Mouse (Mus musculus) lung, embryonic 15.5 days (tissue): ENCODE results near the gene Mok. TPM values are rescaled to one million over a fixed set of nuclear protein-coding genes. Genes with fewer than 3 reads are reported as not detected.
A peak's percentile ranks its signal among the peaks of the same experiment; 100 is the strongest.

Experiments used
- ATAC-seq: fragments of 200-750 bp; cut with Nextera tagmentation; 2 replicates; pipeline ENCODE4 v1.8.0; 2017; ENCODE audit warnings: moderate number of reproducible peaks, borderline replicate concordance; ENCODE audit not compliant: low FRiP score, low TSS enrichment; ENCODE audit errors: extremely low read depth
- H3K27ac ChIP-seq: fragments of 300-500 bp; sonication (generic); 2 replicates; pipeline ENCODE4 v1.5.1; 2015; ENCODE audit warnings: moderate library complexity, mild to moderate bottlenecking, inconsistent platforms
- H3K27me3 ChIP-seq: fragments of 300-500 bp; sonication (generic); 2 replicates; pipeline ENCODE4 v1.6.1; 2015; ENCODE audit warnings: inconsistent platforms
- H3K36me3 ChIP-seq: fragments of 300-500 bp; sonication (generic); 2 replicates; pipeline ENCODE4 v1.6.1; 2015; ENCODE audit warnings: inconsistent platforms
- H3K4me1 ChIP-seq: fragments of 300-500 bp; sonication (generic); 2 replicates; pipeline ENCODE4 v1.6.1; 2015; ENCODE audit warnings: inconsistent platforms
- H3K4me2 ChIP-seq: fragments of 300-500 bp; sonication (generic); 2 replicates; pipeline ENCODE4 v1.6.1; 2015; ENCODE audit warnings: inconsistent platforms, mild to moderate bottlenecking, moderate library complexity
- H3K4me3 ChIP-seq: fragments of 300-500 bp; sonication (generic); 2 replicates; pipeline ENCODE4 v1.5.1; 2015; ENCODE audit warnings: mild to moderate bottlenecking, inconsistent platforms
- H3K9ac ChIP-seq: fragments of 300-500 bp; sonication (generic); 2 replicates; pipeline ENCODE4 v1.6.1; 2015; ENCODE audit warnings: inconsistent platforms
- H3K9me3 ChIP-seq: fragments of 300-500 bp; sonication (generic); 2 replicates; pipeline ENCODE4 v1.6.1; 2016; ENCODE audit warnings: inconsistent platforms
- WGBS: fragments of 180-500 bp; shearing (Covaris S2); methylation state at CpG from one replicate; pipeline ENCODE4 v1.1.7; 2015; 5-methylcytosine and 5-hydroxymethylcytosine counted together
- polyA plus RNA-seq: library from polyadenylated mRNA; unstranded; fragments of >200 nt; fragmentation: Nextera tagmentation; extraction: Ambion mirVana; gene quantifications from 2 replicates; pipeline ENCODE4 v1.2.1, GENCODE M21; 2015

Gene Mok
- polyA plus RNA-seq, 1 experiment from 2014 or later, result 7.4 TPM

DNA sequence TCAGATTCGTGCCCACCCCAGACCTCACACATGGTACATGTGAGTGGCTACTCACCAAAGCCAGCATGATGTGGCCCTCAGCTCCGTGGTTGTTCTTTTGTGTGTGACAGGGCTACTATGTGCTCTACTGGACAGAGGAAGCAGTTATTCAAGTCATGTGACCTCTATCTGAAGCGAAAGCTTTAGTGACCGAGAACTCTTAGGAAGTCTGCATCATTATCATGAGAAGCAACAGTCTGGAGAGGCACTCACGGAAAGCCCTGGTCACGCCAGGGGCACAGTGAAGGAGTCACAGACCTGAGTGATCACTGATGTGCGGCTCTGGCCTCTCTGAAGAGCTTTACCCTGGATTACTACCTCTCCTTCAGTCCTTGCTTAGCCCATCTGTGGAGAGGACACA is 18.4 kb downstream of the Mok start:
- H3K4me2 ChIP-seq, result no peak overlapping the region
- no peaks in the 10 kb centered on the region for H3K27me3 ChIP-seq
- H3K36me3 ChIP-seq, result no peaks in the 10 kb centered on the region
- no peak overlapping the region for H3K9ac ChIP-seq
- H3K4me1 ChIP-seq, result no peaks in the 10 kb centered on the region
- no peaks in the 10 kb centered on the region for H3K9me3 ChIP-seq
- 75% methylated on average over 7 of the region's 7 CpGs for WGBS
- no peak for ATAC-seq
- no peak overlapping the region for H3K27ac ChIP-seq
- no peak overlapping the region for H3K4me3 ChIP-seq

DNA sequence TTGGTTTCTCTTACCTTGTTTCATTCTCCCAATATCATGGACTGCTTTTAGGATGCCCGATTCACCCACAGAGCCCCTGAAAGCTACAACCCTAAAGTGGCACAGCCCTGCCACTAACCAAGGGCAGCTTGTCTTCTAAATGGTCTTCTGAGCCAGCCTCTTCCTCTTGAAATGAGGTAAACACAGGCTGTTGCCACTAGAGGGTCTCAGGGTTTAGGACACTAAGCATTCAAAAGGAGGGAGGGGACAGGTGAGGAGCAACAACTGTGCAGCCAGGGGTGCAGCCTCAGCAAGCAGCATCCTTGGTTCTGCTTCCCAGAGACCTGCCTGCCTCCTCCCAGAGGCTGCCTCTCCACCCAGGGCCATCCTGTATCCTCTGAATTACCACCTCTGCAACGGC is 19.0 kb downstream of the Mok start:
- H3K27me3 ChIP-seq, result no peaks in the 10 kb centered on the region
- 81% methylated on average over 2 of the region's 2 CpGs for WGBS
- H3K4me3 ChIP-seq, result no peak overlapping the region
- H3K9me3 ChIP-seq, result no peaks in the 10 kb centered on the region
- no peak overlapping the region for H3K4me2 ChIP-seq
- no peaks in the 10 kb centered on the region for H3K4me1 ChIP-seq
- ATAC-seq, result no peak
- no peaks in the 10 kb centered on the region for H3K36me3 ChIP-seq
- no peak overlapping the region for H3K27ac ChIP-seq
- H3K9ac ChIP-seq, result no peak overlapping the region

DNA sequence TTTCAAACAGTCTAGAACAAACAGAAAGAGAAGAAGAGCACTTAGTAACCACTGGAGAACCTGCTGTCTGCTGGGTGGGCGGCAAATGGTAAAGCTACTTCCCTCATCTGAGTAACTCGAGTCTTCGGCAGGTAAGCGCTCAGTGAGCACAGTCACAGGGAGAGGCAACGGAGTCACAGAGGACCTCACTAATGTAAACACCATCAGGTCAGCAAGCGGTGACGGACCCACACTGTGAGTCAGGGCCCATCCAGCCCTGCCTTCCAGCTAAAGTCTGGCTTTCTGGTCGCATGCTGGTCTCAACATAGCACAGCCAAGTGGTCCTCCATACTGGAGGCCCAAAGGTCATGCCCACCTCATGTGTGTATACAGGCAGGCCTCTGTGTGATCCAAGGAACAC is 21.4 kb downstream of the Mok start:
- 52% methylated on average over 8 of the region's 8 CpGs for WGBS
- Histone ChIP-seq H3K4me1 (no peaks in the 10 kb centered on the region), H3K4me3 (no peak overlapping the region), H3K9ac (no peak overlapping the region), H3K4me2 (no peak overlapping the region), H3K27ac (no peak overlapping the region), H3K9me3 (no peaks in the 10 kb centered on the region), H3K27me3 (no peaks in the 10 kb centered on the region), H3K36me3 (no peaks in the 10 kb centered on the region)
- ATAC-seq, result no peak; the same call in 1 of the 2 replicates

DNA sequence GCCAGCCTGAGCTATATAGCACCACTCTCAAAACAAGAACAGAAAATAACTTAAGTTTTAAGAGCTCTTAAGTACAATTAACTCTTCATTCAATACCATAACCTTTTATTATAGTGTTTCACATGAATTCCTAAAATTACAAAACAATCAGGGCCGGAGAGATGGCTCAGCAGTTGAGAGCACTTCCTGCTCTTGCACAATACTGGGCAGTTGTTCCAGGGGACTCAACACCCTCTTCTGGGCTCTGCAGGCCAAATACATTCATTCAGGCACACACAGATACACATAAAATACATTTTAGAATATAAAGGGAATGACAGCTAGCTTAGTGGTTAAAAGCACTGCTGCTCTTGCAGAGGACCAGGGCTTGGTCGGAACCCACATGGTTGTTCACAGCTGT is 23.9 kb downstream of the Mok start:
- no peak overlapping the region for H3K9ac ChIP-seq
- 67% methylated on average over 2 of the region's 2 CpGs for WGBS
- H3K4me3 ChIP-seq, result no peak overlapping the region
- no peak for ATAC-seq
- no peaks in the 10 kb centered on the region for H3K27me3 ChIP-seq
- H3K4me1 ChIP-seq, result no peaks in the 10 kb centered on the region
- no peak overlapping the region for H3K4me2 ChIP-seq
- no peaks in the 10 kb centered on the region for H3K9me3 ChIP-seq
- no peaks in the 10 kb centered on the region for H3K36me3 ChIP-seq
- H3K27ac ChIP-seq, result no peak overlapping the region

DNA sequence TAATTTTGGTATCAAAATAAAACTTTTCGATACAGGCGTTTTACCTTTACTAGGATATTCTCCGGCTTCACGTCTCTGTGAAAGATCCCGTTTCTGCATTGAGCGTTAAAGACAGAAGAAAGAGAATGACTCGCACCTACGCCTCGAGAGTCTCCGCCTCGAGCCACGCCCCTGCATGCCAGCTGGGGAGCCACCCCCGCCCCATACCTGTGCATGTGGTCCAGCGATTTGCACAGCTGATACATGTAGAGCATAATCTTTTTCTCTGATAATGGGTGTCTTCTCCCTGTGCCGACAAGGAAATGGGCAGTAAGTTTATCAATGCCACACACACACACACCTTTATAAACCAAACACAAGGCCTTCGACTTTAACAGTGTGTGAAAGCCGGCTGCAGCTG is 25.8 kb downstream of the Mok start:
- Histone ChIP-seq H3K9ac (no peak overlapping the region), H3K27ac (no peak overlapping the region), H3K36me3 (no peaks in the 10 kb centered on the region), H3K4me2 (no peak overlapping the region), H3K4me3 (no peak overlapping the region), H3K9me3 (no peaks in the 10 kb centered on the region), H3K4me1 (0 out of 2 replicates have a peak, but pooled peaks cover under 1% of the 10 kb centered on the region), H3K27me3 (no peaks in the 10 kb centered on the region)
- 54% methylated on average over 17 of the region's 17 CpGs for WGBS
- no peak for ATAC-seq

DNA sequence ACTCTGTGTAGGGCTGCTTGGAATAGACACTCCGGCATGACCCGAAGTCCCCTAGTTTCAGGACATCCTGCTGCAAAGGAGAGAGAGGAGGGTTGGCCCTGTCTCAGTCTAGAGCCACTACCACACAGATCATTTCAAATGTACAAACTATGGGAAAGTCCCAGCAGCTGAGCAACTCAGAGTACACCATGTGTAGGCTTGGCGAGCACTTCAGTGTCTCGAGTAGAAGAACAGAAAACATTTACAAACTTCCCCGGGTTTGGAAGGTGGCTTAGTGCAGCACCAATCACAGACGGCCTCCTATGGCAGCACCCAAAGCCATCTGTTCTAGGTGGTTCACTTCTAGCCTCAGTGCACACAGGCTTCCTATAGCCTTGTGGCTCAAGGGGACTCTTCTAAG is 27.1 kb downstream of the Mok start:
- Histone ChIP-seq H3K4me1 (0 out of 2 replicates have a peak, but pooled peaks cover 2% of the 10 kb centered on the region), H3K36me3 (no peaks in the 10 kb centered on the region), H3K9ac (no peak overlapping the region), H3K9me3 (no peaks in the 10 kb centered on the region), H3K4me3 (no peak overlapping the region), H3K27me3 (no peaks in the 10 kb centered on the region), H3K27ac (no peak overlapping the region), H3K4me2 (no peak overlapping the region)
- ATAC-seq, result no peak
- 92% methylated on average over 6 of the region's 6 CpGs for WGBS

DNA sequence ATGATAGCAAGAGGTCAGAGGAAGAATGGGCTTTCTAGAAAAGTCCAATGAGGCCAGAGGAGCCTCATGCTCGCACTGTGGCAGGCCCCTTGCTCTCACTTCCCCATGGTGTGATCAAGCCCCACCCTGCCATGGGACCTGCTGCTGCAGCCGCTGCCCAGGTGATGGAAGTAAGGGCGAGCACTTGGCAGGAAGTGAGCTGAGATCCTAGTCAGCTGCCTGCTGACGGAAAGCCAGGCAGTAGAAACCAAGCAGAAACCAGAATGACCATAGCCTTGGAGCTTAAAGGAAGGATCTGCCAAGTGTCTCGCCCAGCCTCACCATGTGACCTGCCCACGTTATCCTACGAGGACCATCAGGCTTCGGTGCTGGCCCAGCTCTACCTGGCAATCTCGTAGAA is 27.6 kb downstream of the Mok start:
- 83% methylated on average over 9 of the region's 9 CpGs for WGBS

DNA sequence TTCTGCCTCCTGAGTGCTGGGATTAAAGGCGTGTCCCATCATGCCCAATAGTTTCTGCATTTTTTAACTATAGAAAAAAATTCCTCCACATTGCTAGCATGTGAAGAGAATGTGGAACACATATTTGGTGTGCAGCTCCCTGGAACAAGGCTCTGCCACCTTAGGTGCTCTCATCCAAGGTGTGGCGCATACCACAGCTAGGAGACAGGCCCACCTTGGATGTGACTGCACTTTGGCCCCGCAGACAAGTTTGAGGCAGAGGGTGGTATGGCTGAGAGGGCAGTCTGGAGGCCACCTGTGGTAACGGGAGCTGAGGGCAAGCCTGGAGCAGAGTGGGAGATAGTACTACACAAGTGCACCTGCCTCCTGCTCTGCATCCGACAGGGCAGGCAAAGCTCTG is 31.9 kb downstream of the Mok start:
- no peak overlapping the region for H3K9ac ChIP-seq
- no peaks in the 10 kb centered on the region for H3K27me3 ChIP-seq
- no peak for ATAC-seq
- no peak overlapping the region for H3K4me2 ChIP-seq
- H3K27ac ChIP-seq, result peak overlapping the region; percentile 70
- H3K9me3 ChIP-seq, result no peaks in the 10 kb centered on the region
- no peak overlapping the region for H3K4me3 ChIP-seq
- peaks cover 7% of the 10 kb centered on the region; the same call in 1 of the 2 replicates for H3K4me1 ChIP-seq
- H3K36me3 ChIP-seq, result 0 out of 2 replicates have a peak, but pooled peaks cover 5% of the 10 kb centered on the region
- WGBS, result 77% methylated on average over 5 of the region's 5 CpGs

More for the DNA sequence above, 27.6 kb downstream of the Mok start:
- Histone ChIP-seq H3K4me3 (no peak overlapping the region), H3K9ac (no peak overlapping the region), H3K4me1 (0 out of 2 replicates have a peak, but pooled peaks cover 2% of the 10 kb centered on the region), H3K27ac (no peak overlapping the region), H3K4me2 (no peak overlapping the region), H3K36me3 (no peaks in the 10 kb centered on the region), H3K27me3 (no peaks in the 10 kb centered on the region), H3K9me3 (no peaks in the 10 kb centered on the region)
- no peak for ATAC-seq

DNA sequence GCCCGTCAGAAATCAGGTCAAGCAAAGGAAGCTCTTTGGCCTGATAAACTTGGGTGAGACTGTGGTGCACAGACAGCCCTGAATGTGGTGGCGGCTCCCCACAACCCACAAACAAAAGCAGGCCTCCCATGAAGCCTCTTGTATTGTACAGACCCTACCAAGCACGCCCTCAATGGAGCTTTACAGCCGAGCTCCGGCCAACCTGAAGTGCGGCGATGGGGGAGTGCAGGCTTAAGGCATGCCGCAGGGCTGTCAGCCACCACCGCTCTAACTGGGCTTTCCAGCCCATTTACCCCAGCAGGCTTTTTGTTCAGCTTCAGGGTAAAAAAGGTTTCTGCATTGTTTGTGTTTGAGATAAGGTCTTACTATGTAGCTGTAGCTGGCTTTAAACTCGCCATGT is 32.3 kb downstream of the Mok start:
- Histone ChIP-seq H3K4me2 (no peak overlapping the region), H3K9me3 (no peaks in the 10 kb centered on the region), H3K27ac (peak overlapping the region; percentile 70), H3K4me1 (peaks cover 7% of the 10 kb centered on the region; the same call in 1 of the 2 replicates), H3K27me3 (no peaks in the 10 kb centered on the region), H3K9ac (no peak overlapping the region), H3K4me3 (no peak overlapping the region), H3K36me3 (0 out of 2 replicates have a peak, but pooled peaks cover 5% of the 10 kb centered on the region)
- ATAC-seq, result no peak
- 78% methylated on average over 10 of the region's 10 CpGs for WGBS

DNA sequence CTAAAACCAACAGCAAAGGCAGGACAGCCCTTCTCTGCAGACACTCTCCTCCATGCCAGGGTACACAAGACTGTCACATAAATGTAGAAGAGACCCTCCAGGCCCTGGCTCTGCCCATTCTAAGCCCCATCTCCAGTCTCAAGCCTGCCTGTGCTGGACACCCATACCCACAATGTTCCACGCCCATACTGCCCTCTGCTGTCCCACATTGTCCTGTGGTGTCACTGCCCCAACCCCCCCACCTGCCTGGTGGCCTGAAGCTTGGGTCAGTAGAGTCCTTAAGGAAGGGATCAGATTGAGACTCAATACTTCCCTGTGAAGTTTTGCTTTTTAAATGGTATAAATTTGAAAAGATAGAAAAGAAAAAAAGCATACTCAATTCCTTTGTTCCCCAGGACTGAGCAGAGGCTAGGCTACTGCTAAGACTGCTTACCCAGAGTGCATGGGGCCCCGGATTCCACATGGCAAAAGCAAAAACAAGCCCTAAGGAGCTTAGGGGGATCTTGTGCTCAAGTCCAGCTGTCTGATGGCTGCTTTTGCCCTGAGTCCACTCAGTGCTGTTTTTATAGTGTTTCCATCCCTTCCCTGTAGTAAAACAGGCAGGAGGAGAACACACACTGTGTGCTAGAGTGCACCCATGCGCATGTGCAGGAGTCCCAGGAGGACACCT is 34.3 kb downstream of the Mok start:
- ATAC-seq, result no peak
- Histone ChIP-seq H3K9ac (no peak overlapping the region), H3K4me3 (no peak overlapping the region), H3K36me3 (0 out of 2 replicates have a peak, but pooled peaks cover 5% of the 10 kb centered on the region), H3K27me3 (no peaks in the 10 kb centered on the region), H3K27ac (no peak overlapping the region), H3K4me2 (no peak overlapping the region), H3K4me1 (peaks cover 11% of the 10 kb centered on the region), H3K9me3 (no peaks in the 10 kb centered on the region)
- 70% methylated on average over 3 of the region's 3 CpGs for WGBS

DNA sequence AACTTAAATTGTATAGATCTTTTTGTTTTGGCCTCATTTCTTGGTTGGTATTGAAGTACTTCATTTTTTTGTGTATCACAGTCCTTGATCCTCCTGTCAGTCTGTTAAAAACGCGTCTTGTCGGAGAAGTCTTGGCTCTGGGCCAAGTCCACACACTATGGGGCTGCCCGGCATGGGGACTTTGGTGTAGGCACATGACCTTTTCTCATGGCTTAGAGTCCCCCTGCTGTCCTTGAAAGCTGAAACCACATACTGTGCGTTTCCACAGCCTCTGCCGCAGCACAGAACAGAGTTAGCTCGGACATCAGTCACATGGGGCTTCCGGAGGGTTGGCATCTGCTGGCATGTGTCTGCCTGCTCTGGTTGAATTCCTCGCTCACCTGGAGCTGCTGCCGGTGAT is 36.5 kb downstream of the Mok start:
- WGBS, result 28% methylated on average over 10 of the region's 10 CpGs
- no peak overlapping the region for H3K27ac ChIP-seq
- H3K4me2 ChIP-seq, result no peak overlapping the region
- H3K9me3 ChIP-seq, result no peaks in the 10 kb centered on the region
- H3K9ac ChIP-seq, result no peak overlapping the region
- 0 out of 2 replicates have a peak, but pooled peaks cover 5% of the 10 kb centered on the region for H3K36me3 ChIP-seq
- peaks cover 8% of the 10 kb centered on the region for H3K4me1 ChIP-seq
- 0 out of 2 replicates have a peak, but pooled peaks have one; percentile 24 for ATAC-seq
- H3K4me3 ChIP-seq, result no peak overlapping the region
- H3K27me3 ChIP-seq, result no peaks in the 10 kb centered on the region

DNA sequence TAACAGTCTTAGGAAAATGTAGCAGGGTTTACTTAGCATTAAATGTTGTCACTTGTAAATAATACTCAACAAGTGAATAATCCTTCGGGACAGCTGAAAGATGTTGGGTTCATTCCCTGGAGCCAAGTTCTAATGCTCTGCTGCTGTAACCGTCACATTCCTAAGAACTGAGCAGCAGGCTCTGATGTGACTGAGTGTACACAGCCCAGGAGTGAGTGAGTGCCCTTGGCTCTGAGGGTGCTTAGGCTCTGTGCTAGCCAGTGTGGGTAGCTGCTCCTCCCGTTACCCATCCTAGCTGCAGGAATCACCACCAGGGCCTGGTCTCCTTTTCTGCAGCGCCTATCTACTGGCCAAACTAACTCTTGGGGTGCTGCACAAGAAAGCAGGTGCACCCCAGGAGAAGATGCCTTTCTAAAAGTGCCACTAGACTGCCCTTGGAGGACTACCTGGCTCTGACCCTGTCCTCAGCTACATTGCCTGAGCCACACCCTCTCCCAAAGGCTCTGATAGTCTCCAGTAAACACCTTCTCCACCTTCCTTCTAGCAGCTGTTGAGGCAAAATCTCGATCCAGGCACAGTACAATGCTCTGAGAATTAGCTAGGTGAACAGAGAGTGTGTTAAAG is 38.0 kb downstream of the Mok start:
- H3K9me3 ChIP-seq, result no peaks in the 10 kb centered on the region
- H3K27ac ChIP-seq, result no peak overlapping the region
- WGBS, result 76% methylated on average over 5 of the region's 5 CpGs
- peaks cover 8% of the 10 kb centered on the region for H3K4me1 ChIP-seq
- ATAC-seq, result no peak
- no peaks in the 10 kb centered on the region for H3K27me3 ChIP-seq
- H3K9ac ChIP-seq, result no peak overlapping the region
- no peak overlapping the region for H3K4me2 ChIP-seq
- H3K36me3 ChIP-seq, result 0 out of 2 replicates have a peak, but pooled peaks cover 5% of the 10 kb centered on the region
- H3K4me3 ChIP-seq, result no peak overlapping the region
